Mouse (Mus musculus): ENCODE data around the gene Polrmt. TPM values are rescaled to one million over a fixed set of nuclear protein-coding genes. Genes with fewer than 3 reads are reported as not detected.

The Polrmt gene
- polyA plus RNA-seq, 1 experiment, result 50.0 TPM

- H3K36me3 ChIP-seq (ENCODE audit: control insufficient read depth, insufficient read depth, low read length), result no peaks in the 10 kb centered on the region
- H3K27ac ChIP-seq (ENCODE audit: insufficient read depth, low read depth, low read length), result peak overlapping the region; percentile 100
- peaks cover 38% of the 10 kb centered on the region for H3K4me1 ChIP-seq (ENCODE audit: control insufficient read depth, insufficient read depth, insufficient read length, low read length)
- TF ChIP-seq CTCF (IDR thresholded peaks at IDR 0.05; ENCODE audit: extremely low read depth, insufficient read length, insufficient replicate concordance, low read depth, low read length), result no peak
- TF ChIP-seq POLR2A (IDR thresholded peaks at IDR 0.05; ENCODE audit: low read depth, low read length), result no peak; the same call in 1 of the 2 replicates
- peak overlapping the region; percentile 17; the same call in 1 of the 2 replicates for H3K4me3 ChIP-seq (ENCODE audit: low read depth, low read length)
- 12% methylated on average over 9 of the region's 9 CpGs for WGBS
- H3K27me3 ChIP-seq (ENCODE audit: control insufficient read depth, insufficient read depth, low read length), result no peaks in the 10 kb centered on the region
These were observed 50.2 kb downstream of the Polrmt start for GRCm38 (mm10) chr10:79696129-79696651.

- H3K4me3 ChIP-seq (ENCODE audit: low read depth, low read length), result peak overlapping the region; percentile 40
- 15% methylated on average over 13 of the region's 13 CpGs for WGBS
- H3K27ac ChIP-seq (ENCODE audit: insufficient read depth, low read depth, low read length), result peak overlapping the region; percentile 100
- no peaks in the 10 kb centered on the region for H3K27me3 ChIP-seq (ENCODE audit: control insufficient read depth, insufficient read depth, low read length)
- TF ChIP-seq CTCF (IDR thresholded peaks at IDR 0.05; ENCODE audit: extremely low read depth, insufficient read length, insufficient replicate concordance, low read depth, low read length) (peak; percentile 87; the same call in 1 of the 2 replicates), POLR2A (IDR thresholded peaks at IDR 0.05; ENCODE audit: low read depth, low read length) (no peak)
- H3K4me1 ChIP-seq (ENCODE audit: control insufficient read depth, insufficient read depth, insufficient read length, low read length), result peaks cover 31% of the 10 kb centered on the region
- no peaks in the 10 kb centered on the region for H3K36me3 ChIP-seq (ENCODE audit: control insufficient read depth, insufficient read depth, low read length)
These were observed 50.9 kb downstream of the Polrmt start for GRCm38 (mm10) chr10:79695231-79696128.

GRCm38 (mm10) chr10:79694379-79694655 lies 52.1 kb downstream of the Polrmt start:
- 88% methylated on average over 6 of the region's 6 CpGs for WGBS
- TF ChIP-seq POLR2A (IDR thresholded peaks at IDR 0.05; ENCODE audit: low read depth, low read length) (no peak), CTCF (IDR thresholded peaks at IDR 0.05; ENCODE audit: extremely low read depth, insufficient read length, insufficient replicate concordance, low read depth, low read length) (no peak)
- H3K27ac ChIP-seq (ENCODE audit: insufficient read depth, low read depth, low read length), result no peak overlapping the region

GRCm38 (mm10) chr10:79693580-79694378 lies 52.6 kb downstream of the Polrmt start:
- Histone ChIP-seq H3K27me3 (ENCODE audit: control insufficient read depth, insufficient read depth, low read length) (no peaks in the 10 kb centered on the region), H3K4me1 (ENCODE audit: control insufficient read depth, insufficient read depth, insufficient read length, low read length) (peaks cover 28% of the 10 kb centered on the region), H3K36me3 (ENCODE audit: control insufficient read depth, insufficient read depth, low read length) (peaks cover 6% of the 10 kb centered on the region), H3K27ac (ENCODE audit: insufficient read depth, low read depth, low read length) (no peak overlapping the region), H3K4me3 (ENCODE audit: low read depth, low read length) (no peak overlapping the region)
- 75% methylated on average over 12 of the region's 12 CpGs for WGBS
- no peak for TF ChIP-seq CTCF (IDR thresholded peaks at IDR 0.05; ENCODE audit: extremely low read depth, insufficient read length, insufficient replicate concordance, low read depth, low read length)
- TF ChIP-seq POLR2A (IDR thresholded peaks at IDR 0.05; ENCODE audit: low read depth, low read length), result no peak

More at GRCm38 (mm10) chr10:79694379-79694655, 52.1 kb downstream of the Polrmt start:
- H3K4me1 ChIP-seq (ENCODE audit: control insufficient read depth, insufficient read depth, insufficient read length, low read length), result peaks cover 31% of the 10 kb centered on the region
- no peaks in the 10 kb centered on the region for H3K27me3 ChIP-seq (ENCODE audit: control insufficient read depth, insufficient read depth, low read length)
- 0 out of 2 replicates have a peak, but pooled peaks cover under 1% of the 10 kb centered on the region for H3K36me3 ChIP-seq (ENCODE audit: control insufficient read depth, insufficient read depth, low read length)
- H3K4me3 ChIP-seq (ENCODE audit: low read depth, low read length), result no peak overlapping the region

- Histone ChIP-seq H3K4me3 (ENCODE audit: low read depth, low read length) (no peak overlapping the region), H3K27me3 (ENCODE audit: control insufficient read depth, insufficient read depth, low read length) (no peaks in the 10 kb centered on the region), H3K36me3 (ENCODE audit: control insufficient read depth, insufficient read depth, low read length) (peaks cover 22% of the 10 kb centered on the region), H3K4me1 (ENCODE audit: control insufficient read depth, insufficient read depth, insufficient read length, low read length) (peaks cover 13% of the 10 kb centered on the region), H3K27ac (ENCODE audit: insufficient read depth, low read depth, low read length) (no peak overlapping the region)
- WGBS, result 95% methylated on average over 2 of the region's 2 CpGs
- no peak for TF ChIP-seq CTCF (IDR thresholded peaks at IDR 0.05; ENCODE audit: extremely low read depth, insufficient read length, insufficient replicate concordance, low read depth, low read length)
- TF ChIP-seq POLR2A (IDR thresholded peaks at IDR 0.05; ENCODE audit: low read depth, low read length), result no peak
These were observed 54.3 kb downstream of the Polrmt start for GRCm38 (mm10) chr10:79691986-79692548.

GRCm38 (mm10) chr10:79689178-79689577 lies 57.2 kb downstream of the Polrmt start:
- no peak overlapping the region for H3K27ac ChIP-seq (ENCODE audit: insufficient read depth, low read depth, low read length)
- TF ChIP-seq POLR2A (IDR thresholded peaks at IDR 0.05; ENCODE audit: low read depth, low read length), result no peak
- no peak for TF ChIP-seq CTCF (IDR thresholded peaks at IDR 0.05; ENCODE audit: extremely low read depth, insufficient read length, insufficient replicate concordance, low read depth, low read length)
- H3K4me3 ChIP-seq (ENCODE audit: low read depth, low read length), result no peak overlapping the region
- H3K4me1 ChIP-seq (ENCODE audit: control insufficient read depth, insufficient read depth, insufficient read length, low read length), result no peaks in the 10 kb centered on the region
- H3K36me3 ChIP-seq (ENCODE audit: control insufficient read depth, insufficient read depth, low read length), result peaks cover 42% of the 10 kb centered on the region
- no peaks in the 10 kb centered on the region for H3K27me3 ChIP-seq (ENCODE audit: control insufficient read depth, insufficient read depth, low read length)
- 90% methylated on average over 3 of the region's 3 CpGs for WGBS

Measured in small intestine, adult 2 months (tissue).